Mouse (Mus musculus) thymus, adult 2 months (tissue): ENCODE results near the gene Akt1. TPM values are rescaled to one million over a fixed set of nuclear protein-coding genes. Genes with fewer than 3 reads are reported as not detected.

ENCODE experiments used
- DNase-seq: peaks from one replicate; pipeline ENCODE4 v3.0.0; 2021
- H3K27ac ChIP-seq: fragments of 200-500 bp; 2 replicates; pipeline ENCODE4 v1.5.1; 2012; ENCODE audit warnings: low read length, control low read depth; ENCODE audit not compliant: control insufficient read depth, insufficient read depth
- H3K27me3 ChIP-seq: fragments of 200-500 bp; 2 replicates; pipeline ENCODE4 v1.6.1; 2012; ENCODE audit warnings: mild to moderate bottlenecking, low read length, moderate library complexity, mixed read lengths; ENCODE audit not compliant: control insufficient read depth, insufficient read depth
- H3K36me3 ChIP-seq: fragments of 200-500 bp; 2 replicates; pipeline ENCODE4 v1.6.1; 2012; ENCODE audit warnings: mild to moderate bottlenecking, low read length, moderate library complexity; ENCODE audit not compliant: control insufficient read depth, insufficient read depth
- H3K4me1 ChIP-seq: fragments of 200-500 bp; replicated peaks from 2 replicates; pipeline ENCODE4 v1.6.1; 2012; ENCODE audit warnings: low read length; ENCODE audit not compliant: control insufficient read depth, insufficient read depth
- H3K4me3 ChIP-seq: fragments of 200-500 bp; 2 replicates; pipeline ENCODE4 v1.5.1; 2012; ENCODE audit warnings: mild to moderate bottlenecking, low read length, control low read depth, moderate library complexity; ENCODE audit not compliant: control insufficient read depth, insufficient read depth
- CTCF ChIP-seq: fragments of 200-500 bp; IDR thresholded peaks from 2 replicates; pipeline ENCODE4 v1.5.1; 2012; ENCODE audit warnings: mild to moderate bottlenecking, control low read depth, low read length, moderate library complexity, borderline replicate concordance; ENCODE audit not compliant: control insufficient read depth, poor library complexity, insufficient read depth; ENCODE audit errors: extremely low read depth
- POLR2A ChIP-seq: fragments of 200-500 bp; IDR thresholded peaks from 2 replicates; pipeline ENCODE4 v1.6.1; 2012; ENCODE audit warnings: mild to moderate bottlenecking, low read length, control low read depth, moderate library complexity; ENCODE audit not compliant: control insufficient read depth, poor library complexity, insufficient read depth; ENCODE audit errors: extremely low read depth
- WGBS: fragments of 180-500 bp; shearing (Covaris S2); methylation state at CpG from one replicate; pipeline ENCODE4 v1.1.7; 2018; 5-methylcytosine and 5-hydroxymethylcytosine counted together
- polyA plus RNA-seq: library from polyadenylated mRNA; depleted of rRNA; stranded (reverse); fragments of >200 nt; gene quantifications from 2 replicates; pipeline ENCODE4 v1.2.3, GENCODE M21; 2012

Akt1 gene
- polyA plus RNA-seq, 1 experiment, result 220 TPM

GRCm38 (mm10) chr12:112663303-112663702 is 11.4 kb downstream of the Akt1 start:
- no peak for TF ChIP-seq CTCF
- no peak for TF ChIP-seq POLR2A
- Histone ChIP-seq H3K27me3 (no peaks in the 10 kb centered on the region), H3K36me3 (peaks cover 39% of the 10 kb centered on the region), H3K27ac (no peak overlapping the region), H3K4me3 (no peak overlapping the region), H3K4me1 (no peaks in the 10 kb centered on the region)
- no peak for DNase-seq
- WGBS, result 98% methylated on average over 11 of the region's 11 CpGs

DNA sequence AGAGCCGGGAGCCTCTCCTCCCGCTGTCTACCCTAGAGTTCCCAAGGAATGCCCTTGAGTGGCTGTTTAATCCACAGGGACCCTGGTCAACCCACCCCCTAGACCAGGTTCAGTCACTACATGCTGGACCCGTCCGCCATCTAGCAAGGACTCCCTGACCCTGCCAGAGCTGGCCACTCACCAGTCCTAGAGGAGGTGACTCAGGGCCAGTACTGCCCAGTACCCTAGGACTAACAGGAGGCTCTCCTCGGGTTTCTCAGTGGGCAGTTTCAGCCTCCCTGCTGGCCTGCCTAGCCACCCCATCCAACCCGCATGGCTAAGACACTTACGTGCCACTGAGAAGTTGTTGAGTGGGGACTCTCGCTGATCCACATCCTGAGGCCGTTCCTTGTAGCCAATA is 12.8 kb downstream of the Akt1 start:
- no peak overlapping the region for H3K4me3 ChIP-seq
- peaks cover 48% of the 10 kb centered on the region for H3K36me3 ChIP-seq
- WGBS, result 94% methylated on average over 9 of the region's 9 CpGs
- H3K4me1 ChIP-seq, result no peaks in the 10 kb centered on the region
- no peak overlapping the region for H3K27ac ChIP-seq
- TF ChIP-seq POLR2A (no peak), CTCF (no peak)
- no peaks in the 10 kb centered on the region for H3K27me3 ChIP-seq
- no peak for DNase-seq

- WGBS, result 95% methylated on average over 3 of the region's 3 CpGs
- no peak for DNase-seq
- peaks cover 52% of the 10 kb centered on the region for H3K36me3 ChIP-seq
- TF ChIP-seq POLR2A, result no peak
- no peak for TF ChIP-seq CTCF
- H3K4me3 ChIP-seq, result no peak overlapping the region
- no peaks in the 10 kb centered on the region for H3K27me3 ChIP-seq
- no peaks in the 10 kb centered on the region for H3K4me1 ChIP-seq
- H3K27ac ChIP-seq, result no peak overlapping the region
These were observed 13.4 kb downstream of the Akt1 start for GRCm38 (mm10) chr12:112661327-112661605.

- DNase-seq, result no peak
- no peak overlapping the region for H3K4me3 ChIP-seq
- WGBS, result 94% methylated on average over 5 of the region's 5 CpGs
- H3K36me3 ChIP-seq, result peaks cover 52% of the 10 kb centered on the region
- no peaks in the 10 kb centered on the region for H3K4me1 ChIP-seq
- no peaks in the 10 kb centered on the region for H3K27me3 ChIP-seq
- no peak overlapping the region for H3K27ac ChIP-seq
- TF ChIP-seq POLR2A, result no peak
- no peak for TF ChIP-seq CTCF
These were observed 13.9 kb downstream of the Akt1 start for GRCm38 (mm10) chr12:112660576-112661326.

DNA sequence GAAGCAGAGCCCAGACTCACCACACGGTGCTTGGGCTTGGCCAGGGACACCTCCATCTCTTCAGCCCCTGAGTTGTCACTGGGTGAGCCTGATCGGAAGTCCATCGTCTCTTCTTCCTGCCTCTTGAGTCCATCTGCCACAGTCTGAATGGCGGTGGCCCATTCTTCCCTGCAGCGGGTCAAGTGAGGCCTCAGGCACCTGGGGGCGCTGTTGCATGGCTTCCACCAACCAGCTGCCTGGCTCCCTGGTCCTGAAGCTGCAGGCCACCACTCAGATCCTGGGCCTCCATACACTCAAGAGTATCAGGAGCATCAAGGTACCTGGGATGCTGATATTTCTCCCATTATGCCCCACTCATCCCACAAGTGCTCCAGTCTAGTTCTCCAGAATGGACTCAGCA is 15.6 kb downstream of the Akt1 start:
- peaks cover 50% of the 10 kb centered on the region for H3K36me3 ChIP-seq
- H3K27me3 ChIP-seq, result no peaks in the 10 kb centered on the region
- no peaks in the 10 kb centered on the region for H3K4me1 ChIP-seq
- H3K4me3 ChIP-seq, result no peak overlapping the region
- DNase-seq, result peak; percentile 70
- TF ChIP-seq POLR2A, result no peak
- 0 out of 2 replicates have a peak, but pooled peaks have one; percentile 30 for TF ChIP-seq CTCF
- WGBS, result 95% methylated on average over 6 of the region's 6 CpGs
- H3K27ac ChIP-seq, result no peak overlapping the region

GRCm38 (mm10) chr12:112658619-112659018 is 16.1 kb downstream of the Akt1 start:
- DNase-seq, result no peak
- 94% methylated on average over 7 of the region's 7 CpGs for WGBS
- H3K36me3 ChIP-seq, result peaks cover 50% of the 10 kb centered on the region
- H3K4me3 ChIP-seq, result no peak overlapping the region
- no peaks in the 10 kb centered on the region for H3K27me3 ChIP-seq
- TF ChIP-seq POLR2A, result no peak
- no peak for TF ChIP-seq CTCF
- H3K27ac ChIP-seq, result no peak overlapping the region
- no peaks in the 10 kb centered on the region for H3K4me1 ChIP-seq
